Mouse (Mus musculus) fibroblast of lung, adult 2 months (primary cell): ENCODE measurements around the gene Myct1.

Experiments used
- DNase-seq: peaks from one replicate; pipeline ENCODE4 v3.0.0-alpha.2; 2011; ENCODE audit warnings: low read depth

Gene Myct1

GRCm38 (mm10) chr10:5593464-5593863, at the start of gene Myct1:
Gene Myct1 (plus strand): TSS chr10:5593775.
- no peak for DNase-seq

- no peak for DNase-seq
Observed at GRCm38 (mm10) chr10:5546428-5546827, 47.1 kb upstream of the Myct1 start.

- no peak for DNase-seq
Observed at GRCm38 (mm10) chr10:5547769-5548168, 45.8 kb upstream of the Myct1 start.

GRCm38 (mm10) chr10:5548651-5549050, 44.9 kb upstream of the Myct1 start:
- DNase-seq = no peak

GRCm38 (mm10) chr10:5549871-5550167, 43.8 kb upstream of the Myct1 start:
- DNase-seq = no peak

- no peak for DNase-seq
Observed at GRCm38 (mm10) chr10:5550168-5551021, 43.2 kb upstream of the Myct1 start.

- DNase-seq = no peak
Observed at GRCm38 (mm10) chr10:5551382-5551781, 42.2 kb upstream of the Myct1 start, which contains the start of gene Syne1. Gene Syne1 (minus strand): TSS chr10:5551482.

GRCm38 (mm10) chr10:5554941-5555340, 38.6 kb upstream of the Myct1 start:
- no peak for DNase-seq

- DNase-seq = no peak
Observed at GRCm38 (mm10) chr10:5558808-5559207, 34.8 kb upstream of the Myct1 start.

GRCm38 (mm10) chr10:5560526-5560925, 33.0 kb upstream of the Myct1 start:
- DNase-seq = no peak

- no peak for DNase-seq
Observed at GRCm38 (mm10) chr10:5561706-5562105, 31.9 kb upstream of the Myct1 start.

GRCm38 (mm10) chr10:5568991-5569390, 24.6 kb upstream of the Myct1 start:
- DNase-seq = no peak

GRCm38 (mm10) chr10:5570059-5570458, 23.5 kb upstream of the Myct1 start:
- DNase-seq = no peak

- DNase-seq = no peak
Observed at GRCm38 (mm10) chr10:5571332-5571731, 22.2 kb upstream of the Myct1 start.

- DNase-seq = no peak
Observed at GRCm38 (mm10) chr10:5573328-5573727, 20.2 kb upstream of the Myct1 start.

GRCm38 (mm10) chr10:5591061-5591460, 2.5 kb upstream of the Myct1 start:
- DNase-seq = no peak

GRCm38 (mm10) chr10:5591996-5592395, 1.6 kb upstream of the Myct1 start:
- no peak for DNase-seq

GRCm38 (mm10) chr10:5594457-5594856, 882 bp downstream of the Myct1 start:
- DNase-seq = no peak

- DNase-seq = no peak
Observed at GRCm38 (mm10) chr10:5596559-5596958, 3.0 kb downstream of the Myct1 start.

- peak; percentile 61 for DNase-seq
Observed at GRCm38 (mm10) chr10:5600123-5600522, 6.5 kb downstream of the Myct1 start.

- no peak for DNase-seq
Observed at GRCm38 (mm10) chr10:5603512-5603911, 9.9 kb downstream of the Myct1 start.

GRCm38 (mm10) chr10:5604371-5604770, 10.8 kb downstream of the Myct1 start:
- DNase-seq = no peak

GRCm38 (mm10) chr10:5608874-5609273, 15.3 kb downstream of the Myct1 start:
- peak; percentile 47 for DNase-seq
